Mouse (Mus musculus) cortical plate, adult 2 months (tissue): ENCODE data around the gene Pla2g15.

Experiments
- CTCF ChIP-seq: fragments of 200-500 bp; IDR thresholded peaks from 2 replicates; pipeline ENCODE4 v1.5.1; 2011; ENCODE audit warnings: mild to moderate bottlenecking, control low read depth, low read length; ENCODE audit not compliant: insufficient read depth; ENCODE audit errors: extremely low read depth
- POLR2A ChIP-seq: fragments of 200-500 bp; IDR thresholded peaks from 2 replicates; pipeline ENCODE4 v1.6.1; 2011; ENCODE audit warnings: mild to moderate bottlenecking, low read length, control low read depth; ENCODE audit not compliant: insufficient read depth; ENCODE audit errors: extremely low read depth

DNA sequence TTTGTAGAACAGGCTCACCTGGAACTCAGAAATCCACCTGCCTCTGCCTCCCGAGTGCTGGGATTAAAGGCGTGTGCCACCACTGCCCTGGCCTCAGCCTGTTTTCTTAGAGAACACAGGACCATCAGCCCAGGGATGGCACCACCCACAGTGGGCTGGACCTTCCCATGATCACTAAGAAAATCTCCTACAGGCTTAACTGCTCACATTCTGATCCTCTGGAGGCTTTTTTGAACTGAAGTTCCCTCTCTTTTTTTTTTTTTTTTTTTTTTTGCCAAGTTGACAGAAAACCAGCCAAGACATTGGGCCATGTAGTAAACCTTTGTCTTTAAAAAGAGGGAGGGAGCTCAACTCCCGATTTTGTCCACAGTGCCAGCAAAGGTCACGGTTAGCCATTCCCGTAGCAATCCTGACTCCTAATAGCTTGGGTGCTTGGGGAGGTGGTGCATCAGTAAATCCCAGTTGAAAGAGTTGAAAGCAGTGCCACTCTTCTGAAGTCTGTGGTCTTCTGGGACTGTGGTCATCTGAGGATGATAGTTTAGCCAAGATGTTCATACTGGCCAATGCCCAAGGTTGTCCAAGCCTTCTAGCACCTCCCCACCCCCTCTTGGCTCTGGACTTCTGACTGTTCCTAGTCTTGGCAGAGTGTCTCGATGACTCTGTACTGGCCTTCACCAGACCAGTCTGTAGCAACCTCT is 2.2 kb upstream of the Pla2g15 start:
- TF ChIP-seq CTCF: no peak
- TF ChIP-seq POLR2A: no peak
